Mouse (Mus musculus) embryonic facial prominence, embryonic 14.5 days (tissue): ENCODE data around the gene Fam92b. TPM values are rescaled to one million over a fixed set of nuclear protein-coding genes. Genes with fewer than 3 reads are reported as not detected.

ENCODE experiments used
- ATAC-seq: fragments of 200-750 bp; cut with Nextera tagmentation; 2 replicates; pipeline ENCODE4 v1.8.0; 2017; ENCODE audit warnings: low read depth, moderate number of reproducible peaks, moderate TSS enrichment
- DNase-seq: peaks from one replicate; pipeline ENCODE4 v3.0.0-alpha.2; 2015; ENCODE audit warnings: low spot score
- H3K27ac ChIP-seq: fragments of 300-500 bp; sonication (generic); replicated peaks from 2 replicates; pipeline ENCODE4 v1.5.1; 2014; ENCODE audit warnings: low read depth, mild to moderate bottlenecking, low read length, moderate library complexity
- H3K27me3 ChIP-seq: fragments of 300-500 bp; sonication (generic); replicated peaks from 2 replicates; pipeline ENCODE4 v1.6.1; 2014; ENCODE audit warnings: low read length; ENCODE audit not compliant: control insufficient read depth, insufficient read depth
- H3K36me3 ChIP-seq: fragments of 300-500 bp; sonication (generic); 2 replicates; pipeline ENCODE4 v1.6.1; 2014; ENCODE audit warnings: low read length, mixed read lengths; ENCODE audit not compliant: control insufficient read depth, insufficient read depth
- H3K4me1 ChIP-seq: fragments of 300-500 bp; sonication (generic); 2 replicates; pipeline ENCODE4 v1.6.1; 2014; ENCODE audit warnings: antibody characterized with exemption, low read length; ENCODE audit not compliant: control insufficient read depth, insufficient read depth
- H3K4me2 ChIP-seq: fragments of 300-500 bp; sonication (generic); 2 replicates; pipeline ENCODE4 v1.6.1; 2014; ENCODE audit warnings: low read depth, mild to moderate bottlenecking, low read length, moderate library complexity, mixed read lengths
- H3K4me3 ChIP-seq: fragments of 300-500 bp; sonication (generic); 2 replicates; pipeline ENCODE4 v1.5.1; 2014; ENCODE audit warnings: low read depth, mild to moderate bottlenecking, low read length
- H3K9ac ChIP-seq: fragments of 300-500 bp; sonication (generic); 2 replicates; pipeline ENCODE4 v1.6.1; 2014; ENCODE audit warnings: low read depth, mild to moderate bottlenecking, low read length, moderate library complexity, mixed read lengths
- H3K9me3 ChIP-seq: fragments of 300-500 bp; sonication (generic); 2 replicates; pipeline ENCODE4 v1.6.1; 2016; ENCODE audit warnings: low read length; ENCODE audit not compliant: control insufficient read depth
- WGBS: fragments of 180-500 bp; shearing (Covaris S2); extraction: QIAGEN DNeasy Blood & Tissue Kit; methylation state at CpG from one replicate; pipeline ENCODE4 v1.1.7; 2014; 5-methylcytosine and 5-hydroxymethylcytosine counted together
- polyA plus RNA-seq: library from polyadenylated mRNA; unstranded; fragments of >200 nt; fragmentation: Nextera tagmentation; extraction: Ambion mirVana; gene quantifications from 2 replicates; pipeline ENCODE4 v1.2.1, GENCODE M21; 2014

Gene Fam92b
- polyA plus RNA-seq, 1 experiment from 2014 or later, result 3.5 TPM

DNA sequence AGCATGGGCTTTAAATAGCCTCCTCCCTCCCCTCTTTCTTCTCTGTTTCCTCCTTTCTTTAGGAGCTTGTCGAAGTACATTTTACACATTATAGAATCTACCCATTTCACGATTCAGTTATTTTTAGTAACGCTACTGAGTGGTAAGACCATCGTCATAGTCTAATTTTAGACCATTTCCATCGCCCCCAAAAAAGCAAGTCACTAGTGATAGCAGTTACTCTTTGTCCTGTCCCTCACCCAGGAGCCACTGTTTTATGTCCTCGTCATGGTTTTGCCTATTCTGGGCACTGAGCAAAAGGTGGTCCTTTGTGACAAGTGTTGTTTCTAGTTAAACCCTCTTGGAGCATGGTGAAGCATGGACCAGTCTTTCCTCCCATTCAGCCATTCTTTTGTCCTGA is 57.3 kb downstream of the Fam92b start:
- Histone ChIP-seq H3K4me3 (no peak overlapping the region), H3K4me2 (no peak overlapping the region), H3K36me3 (no peaks in the 10 kb centered on the region), H3K27me3 (peaks cover 20% of the 10 kb centered on the region), H3K9ac (no peak overlapping the region), H3K4me1 (0 out of 2 replicates have a peak, but pooled peaks cover 3% of the 10 kb centered on the region), H3K9me3 (no peaks in the 10 kb centered on the region), H3K27ac (no peak overlapping the region)
- DNase-seq (no peak), ATAC-seq (no peak)
- WGBS, result 76% methylated on average over 6 of the region's 6 CpGs

DNA sequence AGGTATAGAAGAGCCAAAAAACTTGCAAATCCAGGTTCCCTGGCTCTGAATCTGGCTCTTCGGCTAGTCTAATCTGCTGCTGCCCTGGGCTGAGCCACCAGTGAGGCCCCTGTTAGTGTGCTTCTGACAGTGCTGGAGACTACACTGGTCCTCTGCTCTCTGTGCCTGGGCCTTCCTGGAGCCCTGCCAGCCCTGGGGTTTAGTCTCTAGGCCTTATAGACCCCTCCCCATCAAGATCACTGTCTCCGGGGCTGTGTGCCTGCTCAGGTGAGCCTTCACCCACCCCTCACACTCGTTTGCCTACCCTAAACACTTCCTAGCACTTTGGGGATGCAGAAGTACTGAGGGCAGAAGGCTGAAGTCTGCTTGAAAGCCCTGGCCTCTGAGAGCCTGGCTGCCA is 57.8 kb downstream of the Fam92b start:
- peaks cover 25% of the 10 kb centered on the region for H3K27me3 ChIP-seq
- DNase-seq, result no peak
- H3K36me3 ChIP-seq, result no peaks in the 10 kb centered on the region
- no peak for ATAC-seq
- 0 out of 2 replicates have a peak, but pooled peaks cover 3% of the 10 kb centered on the region for H3K4me1 ChIP-seq
- H3K27ac ChIP-seq, result no peak overlapping the region
- WGBS, result 68% methylated on average over 3 of the region's 3 CpGs
- no peak overlapping the region for H3K4me3 ChIP-seq
- no peaks in the 10 kb centered on the region for H3K9me3 ChIP-seq
- H3K9ac ChIP-seq, result no peak overlapping the region
- no peak overlapping the region for H3K4me2 ChIP-seq

DNA sequence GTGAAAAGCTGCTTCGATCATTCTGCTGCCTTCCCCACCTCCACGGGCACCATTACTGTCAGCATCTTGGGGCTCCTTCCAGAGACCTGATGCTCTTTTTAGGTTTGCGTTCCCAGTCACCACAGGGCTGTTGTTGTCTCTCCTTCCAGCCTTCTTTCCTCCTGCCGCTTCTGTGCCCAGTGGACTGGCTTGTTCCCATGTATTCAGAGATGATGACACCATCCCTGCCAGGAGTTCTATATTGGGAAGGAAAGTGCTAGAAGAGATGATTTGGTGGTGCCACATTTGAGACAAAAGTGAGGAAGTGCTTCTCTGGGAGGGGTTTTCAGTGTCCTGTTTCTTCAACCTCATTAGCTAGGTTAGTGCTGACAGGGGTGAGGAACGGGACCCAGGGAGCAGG is 58.4 kb downstream of the Fam92b start:
- H3K36me3 ChIP-seq, result no peaks in the 10 kb centered on the region
- H3K27ac ChIP-seq, result no peak overlapping the region
- peaks cover 29% of the 10 kb centered on the region for H3K27me3 ChIP-seq
- H3K4me3 ChIP-seq, result no peak overlapping the region
- H3K9ac ChIP-seq, result no peak overlapping the region
- no peak overlapping the region for H3K4me2 ChIP-seq
- 77% methylated on average over 5 of the region's 5 CpGs for WGBS
- 0 out of 2 replicates have a peak, but pooled peaks cover 3% of the 10 kb centered on the region for H3K4me1 ChIP-seq
- ATAC-seq, result no peak
- no peaks in the 10 kb centered on the region for H3K9me3 ChIP-seq
- no peak for DNase-seq

DNA sequence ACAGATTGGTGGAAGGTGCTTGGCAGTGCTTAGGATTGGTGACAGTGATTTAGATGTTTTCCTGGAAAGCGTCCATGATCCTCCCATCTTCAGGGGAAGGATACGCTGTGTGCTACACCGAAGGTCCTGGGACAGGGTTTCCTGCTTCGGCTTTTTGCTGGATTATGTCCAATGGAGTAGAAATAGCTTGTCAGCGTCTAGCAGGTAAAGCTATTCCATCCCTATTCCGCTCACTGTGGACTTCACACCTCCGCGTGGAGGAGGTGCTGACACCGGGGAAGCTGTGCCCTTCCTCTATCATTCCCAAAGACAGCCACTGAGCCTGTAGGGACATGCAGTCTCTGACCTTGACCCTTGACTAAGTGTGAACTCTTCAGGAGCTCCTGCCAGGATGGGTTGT is 59.1 kb downstream of the Fam92b start:
- H3K4me2 ChIP-seq, result no peak overlapping the region
- H3K36me3 ChIP-seq, result no peaks in the 10 kb centered on the region
- 0 out of 2 replicates have a peak, but pooled peaks cover 6% of the 10 kb centered on the region for H3K4me1 ChIP-seq
- H3K9me3 ChIP-seq, result no peaks in the 10 kb centered on the region
- no peak overlapping the region for H3K4me3 ChIP-seq
- WGBS, result 86% methylated on average over 9 of the region's 9 CpGs
- no peak overlapping the region for H3K27ac ChIP-seq
- DNase-seq, result no peak
- peaks cover 29% of the 10 kb centered on the region for H3K27me3 ChIP-seq
- no peak overlapping the region for H3K9ac ChIP-seq
- no peak for ATAC-seq

DNA sequence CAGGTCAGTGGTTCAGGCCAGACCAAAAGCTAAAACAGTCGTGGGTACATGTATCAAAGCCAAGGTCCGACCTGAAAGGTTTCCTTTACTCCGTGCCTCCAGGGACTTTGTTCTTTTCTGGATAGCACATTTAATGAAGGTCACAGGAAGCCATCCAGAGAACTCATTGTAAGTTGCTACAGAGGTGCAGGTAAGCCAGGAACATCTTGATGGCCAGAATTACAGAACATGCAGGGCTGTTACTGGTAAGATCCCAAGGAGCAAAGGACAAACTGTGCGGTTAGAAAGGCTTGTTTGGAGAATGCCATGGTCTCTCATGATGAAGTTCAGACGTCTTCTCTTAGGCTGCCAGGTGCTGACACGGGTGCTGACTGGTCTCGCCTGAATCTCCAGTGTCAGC is 60.7 kb downstream of the Fam92b start:
- Histone ChIP-seq H3K4me2 (no peak overlapping the region), H3K9ac (no peak overlapping the region), H3K36me3 (no peaks in the 10 kb centered on the region), H3K27ac (no peak overlapping the region), H3K4me1 (0 out of 2 replicates have a peak, but pooled peaks cover 9% of the 10 kb centered on the region), H3K9me3 (no peaks in the 10 kb centered on the region), H3K27me3 (peaks cover 29% of the 10 kb centered on the region), H3K4me3 (no peak overlapping the region)
- DNase-seq, result no peak
- no peak for ATAC-seq
- WGBS, result 69% methylated on average over 7 of the region's 7 CpGs

Other genes with a start within 250 kb of the Fam92b start
- gene Crispld2, start 185.0 kb downstream of the Fam92b start, polyA plus RNA-seq, result 4.9 and 5.6 TPM in 2 replicates
- 29.9 and 32.6 TPM in 2 replicates for gene Zdhhc7, start 76.0 kb downstream of the Fam92b start, polyA plus RNA-seq
- gene 6430548M08Rik, start 63.3 kb downstream of the Fam92b start, polyA plus RNA-seq, result 8.5 and 9.6 TPM in 2 replicates
- 8.7 and 11.3 TPM in 2 replicates for gene Gse1, start 51.0 kb upstream of the Fam92b start, polyA plus RNA-seq